Mouse (Mus musculus) testis, adult 2 months (tissue): Measurements from ENCODE around the gene Olfr169.
"Not testable (repeated sequence)": the region's sequence is repeated elsewhere in the genome, so short reads cannot be mapped to it uniquely, and the experiment has no call there.

Source experiments
- CTCF ChIP-seq: fragments of 200-500 bp; IDR thresholded peaks from 2 replicates; pipeline ENCODE4 v1.5.1; 2012; ENCODE audit warnings: low read depth, mild to moderate bottlenecking, inconsistent platforms, low read length, moderate library complexity; ENCODE audit not compliant: control insufficient read depth, insufficient read depth, insufficient replicate concordance
- POLR2A ChIP-seq: fragments of 200-500 bp; IDR thresholded peaks from 2 replicates; pipeline ENCODE4 v1.6.1; 2012; ENCODE audit warnings: low read depth, mild to moderate bottlenecking, inconsistent platforms, low read length, moderate library complexity; ENCODE audit not compliant: control insufficient read depth

GRCm38 (mm10) chr16:19553429-19553828, 18.2 kb downstream of the Olfr169 start:
- TF ChIP-seq CTCF, POLR2A: not testable (repeated sequence)
